Mouse (Mus musculus) left cerebral cortex, adult 2 months (tissue): ENCODE results near the gene A930017K11Rik. TPM values are rescaled to one million over a fixed set of nuclear protein-coding genes. Genes with fewer than 3 reads are reported as not detected.
A peak's percentile ranks its signal among the peaks of the same experiment; 100 is the strongest.

ENCODE experiments used
- DNase-seq, 2 experiments: peaks; one replicate each; pipeline ENCODE4 v3.0.0; 2021 to 2022; ENCODE audit warnings: low spot score in 2 of 2, mixed read lengths in 1 of 2; ENCODE audit errors: extremely low spot score in 1 of 2
- H3K27ac ChIP-seq: fragments of 200-600 bp; 2 replicates; pipeline ENCODE4 v1.8.1; 2022
- H3K4me3 ChIP-seq: fragments of 200-600 bp; 2 replicates; pipeline ENCODE4 v1.8.1; 2022
- CTCF ChIP-seq: fragments of 200-600 bp; IDR thresholded peaks from 2 replicates; pipeline ENCODE4 v1.8.1; 2022; ENCODE audit warnings: antibody characterized with exemption, mild to moderate bottlenecking, moderate library complexity
- intact Hi-C: fragments of 180-260 bp; cut with DNase I; formaldehyde crosslinking; loops from one replicate; pipeline ENCODE4 v1.15.1; 2025
- total RNA-seq, 2 experiments: library from RNA; stranded (reverse); gene quantifications; 2 replicates each; pipeline ENCODE4 v1.2.3; 2021

A930017K11Rik gene
- total RNA-seq, 2 experiments from 2014 or later, result 0.26 to 0.27 TPM

- no peak overlapping the region for H3K27ac ChIP-seq
These were observed 4.3 kb upstream of the A930017K11Rik start for GRCm38 (mm10) chr17:25956631-25957030.

GRCm38 (mm10) chr17:25956201-25956600 is 3.8 kb upstream of the A930017K11Rik start:
- no peak overlapping the region for H3K27ac ChIP-seq
- DNase-seq, result no peak
- no peak for TF ChIP-seq CTCF
- intact Hi-C loops, result no loop called here
- no peak overlapping the region for H3K4me3 ChIP-seq

More at GRCm38 (mm10) chr17:25956631-25957030, 4.3 kb upstream of the A930017K11Rik start:
- no peak overlapping the region for H3K4me3 ChIP-seq
- no peak for TF ChIP-seq CTCF
- intact Hi-C loops, result no loop called here
- DNase-seq, result no peak

- TF ChIP-seq CTCF, result no peak
- H3K4me3 ChIP-seq, result no peak overlapping the region
- no peak overlapping the region for H3K27ac ChIP-seq
- intact Hi-C loops, result no loop called here
- no peak for DNase-seq
These were observed 3.4 kb upstream of the A930017K11Rik start for GRCm38 (mm10) chr17:25955736-25956135.

GRCm38 (mm10) chr17:25954671-25955070 is 2.3 kb upstream of the A930017K11Rik start:
- Histone ChIP-seq H3K4me3 (no peak overlapping the region), H3K27ac (no peak overlapping the region)
- no peak for DNase-seq
- intact Hi-C loops, result no loop called here
- no peak for TF ChIP-seq CTCF

- no peak overlapping the region for H3K4me3 ChIP-seq
- no peak for DNase-seq
- intact Hi-C loops, result no loop called here
- no peak overlapping the region for H3K27ac ChIP-seq
- no peak for TF ChIP-seq CTCF
These were observed 796 bp upstream of the A930017K11Rik start for GRCm38 (mm10) chr17:25953161-25953560.

GRCm38 (mm10) chr17:25951225-25951802 is 1.1 kb downstream of the A930017K11Rik start:
- TF ChIP-seq CTCF, result no peak
- DNase-seq, result no peak
- peak overlapping the region; percentile 44; the same call in 1 of the 2 replicates for H3K27ac ChIP-seq
- peak overlapping the region; percentile 25 for H3K4me3 ChIP-seq
- intact Hi-C loops, result no loop called here

- no peak for TF ChIP-seq CTCF
- Histone ChIP-seq H3K4me3 (no peak overlapping the region), H3K27ac (no peak overlapping the region)
- DNase-seq, result no peak
- intact Hi-C loops, result no loop called here
These were observed 1.7 kb downstream of the A930017K11Rik start for GRCm38 (mm10) chr17:25950706-25951105.

GRCm38 (mm10) chr17:25949981-25950380 is 2.4 kb downstream of the A930017K11Rik start:
- no peak for DNase-seq
- Histone ChIP-seq H3K4me3 (no peak overlapping the region), H3K27ac (no peak overlapping the region)
- intact Hi-C loops, result no loop called here
- no peak for TF ChIP-seq CTCF

GRCm38 (mm10) chr17:25948051-25948450 is 4.3 kb downstream of the A930017K11Rik start:
- DNase-seq, result no peak
- Histone ChIP-seq H3K4me3 (no peak overlapping the region), H3K27ac (no peak overlapping the region)
- TF ChIP-seq CTCF, result no peak
- intact Hi-C loops, result no loop called here

GRCm38 (mm10) chr17:25947576-25947975 is 4.8 kb downstream of the A930017K11Rik start:
- no peak overlapping the region for H3K4me3 ChIP-seq
- TF ChIP-seq CTCF, result no peak
- intact Hi-C loops, result no loop called here
- no peak overlapping the region for H3K27ac ChIP-seq
- DNase-seq, result no peak

- intact Hi-C loops, result no loop called here
- H3K4me3 ChIP-seq, result no peak overlapping the region
- no peak for DNase-seq
These were observed 5.5 kb downstream of the A930017K11Rik start for GRCm38 (mm10) chr17:25946891-25947290.

GRCm38 (mm10) chr17:25946349-25946748 is 6.0 kb downstream of the A930017K11Rik start:
- Histone ChIP-seq H3K27ac (no peak overlapping the region), H3K4me3 (no peak overlapping the region)
- DNase-seq, result no peak
- intact Hi-C loops, result no loop called here
- no peak for TF ChIP-seq CTCF

More at GRCm38 (mm10) chr17:25946891-25947290, 5.5 kb downstream of the A930017K11Rik start:
- H3K27ac ChIP-seq, result no peak overlapping the region
- TF ChIP-seq CTCF, result no peak

- TF ChIP-seq CTCF, result no peak
- no peak for DNase-seq
- Histone ChIP-seq H3K4me3 (no peak overlapping the region), H3K27ac (no peak overlapping the region)
- intact Hi-C loops, result no loop called here
These were observed 6.7 kb downstream of the A930017K11Rik start for GRCm38 (mm10) chr17:25945517-25946155.
